Comparison of ENCODE assay signal across 8 mouse cellular contexts in genomic region chr17:24489265-24490030, GRCm38 (mm10). TPM values are rescaled to one million over a fixed set of nuclear protein-coding genes. Genes with fewer than 3 reads are reported as not detected.
A peak's percentile ranks its signal among the peaks of the same experiment; 100 is the strongest.
DNase-seq lines count a peak whose midpoint lies in the region; ATAC-seq and TF ChIP-seq lines count a peak whose summit lies in the region.

No protein-coding gene starts in this region.

- TF ChIP-seq CTCF in liver, adult 2 months (IDR thresholded peaks at IDR 0.05; ENCODE audit: low read depth, low read length) = no peak

- peak overlapping the region; percentile 83 for H3K4me2 ChIP-seq in hindbrain, embryonic 16.5 days (ENCODE audit: low read length)
- H3K4me2 ChIP-seq in neural tube, embryonic 12.5 days (replicated peaks) = peak overlapping the region; percentile 92

- no peak overlapping the region for H3K27ac ChIP-seq in liver, adult 2 months (replicated peaks; ENCODE audit: insufficient read depth, low read depth, low read length)
- H3K27ac ChIP-seq in hindbrain, embryonic 16.5 days (ENCODE audit: low read depth, low read length) = peak overlapping the region; percentile 94
- H3K27ac ChIP-seq in neural tube, embryonic 12.5 days = peak overlapping the region; percentile 88

- no peaks in the 10 kb centered on the region for H3K9me3 ChIP-seq in hindbrain, embryonic 16.5 days (ENCODE audit: control insufficient read depth, low read length)
- H3K9me3 ChIP-seq in neural tube, embryonic 12.5 days = no peaks in the 10 kb centered on the region

- 42% methylated on average over 19 of the region's 19 CpGs for WGBS in liver, adult 2 months
- WGBS in hindbrain, embryonic 16.5 days = 13% methylated on average over 19 of the region's 19 CpGs
- WGBS in neural tube, embryonic 12.5 days = 15% methylated on average over 19 of the region's 19 CpGs

- H3K4me3 ChIP-seq in liver, adult 2 months (ENCODE audit: insufficient read depth, low read depth, low read length) = peak overlapping the region; percentile 71; the same call in 1 of the 2 replicates
- peak overlapping the region; percentile 69 for H3K4me3 ChIP-seq in hindbrain, embryonic 16.5 days (ENCODE audit: low read length)
- peak overlapping the region; percentile 87 for H3K4me3 ChIP-seq in neural tube, embryonic 12.5 days

- H3K36me3 ChIP-seq in liver, adult 2 months (ENCODE audit: control insufficient read depth, insufficient read depth, low read length) = no peaks in the 10 kb centered on the region
- no peaks in the 10 kb centered on the region for H3K36me3 ChIP-seq in hindbrain, embryonic 16.5 days (ENCODE audit: control insufficient read depth, insufficient read depth, low read length)
- H3K36me3 ChIP-seq in neural tube, embryonic 12.5 days = no peaks in the 10 kb centered on the region

- TF ChIP-seq POLR2A in liver, adult 2 months (IDR thresholded peaks at IDR 0.05; ENCODE audit: extremely low read depth, insufficient read depth, low read length) = no peak

- DNase-seq in adrenal gland, postnatal 14 days = peak; percentile 63
- DNase-seq in adrenal gland, adult 8-10 months = no peak
- DNase-seq in liver, adult 2 months (ENCODE audit: extremely low read depth, low read depth, low spot score) = no peak
- no peak for DNase-seq in liver
- DNase-seq in frontal cortex, postnatal 10 days (ENCODE audit: low spot score in 2 of 2) = no peak
- DNase-seq in spleen, postnatal 10 days (ENCODE audit: low spot score in 2 of 2) = no peak

- H3K27me3 ChIP-seq in liver, adult 2 months (ENCODE audit: control insufficient read depth, insufficient read depth, low read length) = peaks cover 13% of the 10 kb centered on the region
- no peaks in the 10 kb centered on the region for H3K27me3 ChIP-seq in hindbrain, embryonic 16.5 days (replicated peaks; ENCODE audit: control insufficient read depth, insufficient read depth, low read length)
- H3K27me3 ChIP-seq in neural tube, embryonic 12.5 days (replicated peaks) = no peaks in the 10 kb centered on the region

- peak; percentile 55 for ATAC-seq in hindbrain, embryonic 16.5 days
- ATAC-seq in neural tube, embryonic 12.5 days (ENCODE audit: low FRiP score, low read depth) = peak; percentile 65

- no peaks in the 10 kb centered on the region for H3K79me2 ChIP-seq in liver, adult 2 months (ENCODE audit: control insufficient read depth, insufficient read depth, low read length)

- peak overlapping the region; percentile 75 for H3K9ac ChIP-seq in liver, adult 2 months (ENCODE audit: low read depth, low read length)
- peak overlapping the region; percentile 84 for H3K9ac ChIP-seq in hindbrain, embryonic 16.5 days (ENCODE audit: low read depth, low read length)
- peak overlapping the region; percentile 92 for H3K9ac ChIP-seq in neural tube, embryonic 12.5 days

- no peaks in the 10 kb centered on the region for H3K4me1 ChIP-seq in liver, adult 2 months (ENCODE audit: control insufficient read depth, insufficient read depth, low read length)
- H3K4me1 ChIP-seq in hindbrain, embryonic 16.5 days (ENCODE audit: control insufficient read depth, insufficient read depth, low read depth, low read length) = peaks cover 29% of the 10 kb centered on the region
- H3K4me1 ChIP-seq in neural tube, embryonic 12.5 days = peaks cover 36% of the 10 kb centered on the region

RNA-seq across cellular contexts. Expression of gene Caskin1, which starts 1.0 kb away (rescaled TPM):
- total RNA-seq in adrenal gland, postnatal 14 days (2021) = 14.8 and 16.1 TPM in 2 replicates
- 10 to 100 TPM; 49.1 to 61.2 (median 53.8) TPM for total RNA-seq in adrenal gland, adult 8-10 months (2022)
- under 0.01 and 0.18 TPM in 2 replicates for total RNA-seq in liver, adult 2 months (2014; rRNA removed)
- 0.18 and 0.26 TPM in 2 replicates for polyA plus RNA-seq in liver, adult 2 months (2012; rRNA removed)
- polyA plus RNA-seq in hindbrain, embryonic 16.5 days (2015; fragmentation: Nextera tagmentation; extraction: Ambion mirVana) = 43.6 and 44.6 TPM in 2 replicates
- 23.2 and 25.4 TPM in 2 replicates for polyA plus RNA-seq in neural tube, embryonic 12.5 days (2016; fragmentation: Nextera tagmentation; extraction: Ambion mirVana)

RNA-seq across cellular contexts. Expression of gene Mlst8, which starts 10.6 kb away (rescaled TPM):
- total RNA-seq in adrenal gland, postnatal 14 days (2021) = 19.5 and 23.3 TPM in 2 replicates
- total RNA-seq in adrenal gland, adult 8-10 months (2022) = 10 to 100 TPM; 24.3 to 37.6 (median 32.2) TPM
- total RNA-seq in liver, adult 2 months (2014; rRNA removed) = 3.5 and 3.9 TPM in 2 replicates
- 12.9 and 16.7 TPM in 2 replicates for polyA plus RNA-seq in liver, adult 2 months (2012; rRNA removed)
- polyA plus RNA-seq in hindbrain, embryonic 16.5 days (2015; fragmentation: Nextera tagmentation; extraction: Ambion mirVana) = 36.2 and 39.3 TPM in 2 replicates
- polyA plus RNA-seq in neural tube, embryonic 12.5 days (2016; fragmentation: Nextera tagmentation; extraction: Ambion mirVana) = 33.8 and 34.9 TPM in 2 replicates

RNA-seq across cellular contexts. Expression of gene Bricd5, which starts 15.8 kb away (rescaled TPM):
- 0.75 TPM in 1 of 2 replicates, not detected in the other for total RNA-seq in adrenal gland, postnatal 14 days (2021)
- total RNA-seq in adrenal gland, adult 8-10 months (2022) = under 1 TPM in 2 of 4 experiments, not detected in 2; 0.30 to 0.38 TPM
- total RNA-seq in liver, adult 2 months (2014; rRNA removed) = not detected in 2 replicates
- polyA plus RNA-seq in liver, adult 2 months (2012; rRNA removed) = 0.24 and 0.67 TPM in 2 replicates
- 0.65 and 1.2 TPM in 2 replicates for polyA plus RNA-seq in hindbrain, embryonic 16.5 days (2015; fragmentation: Nextera tagmentation; extraction: Ambion mirVana)
- polyA plus RNA-seq in neural tube, embryonic 12.5 days (2016; fragmentation: Nextera tagmentation; extraction: Ambion mirVana) = 0.28 TPM in 2 replicates

RNA-seq across cellular contexts. Expression of gene Pgp, which starts 19.3 kb away (rescaled TPM):
- 55.8 and 59.0 TPM in 2 replicates for total RNA-seq in adrenal gland, postnatal 14 days (2021)
- 100 to 1,000 TPM; 105 to 116 (median 107) TPM for total RNA-seq in adrenal gland, adult 8-10 months (2022)
- total RNA-seq in liver, adult 2 months (2014; rRNA removed) = 9.2 and 11.9 TPM in 2 replicates
- polyA plus RNA-seq in liver, adult 2 months (2012; rRNA removed) = 25.8 and 26.6 TPM in 2 replicates
- 83.9 and 85.4 TPM in 2 replicates for polyA plus RNA-seq in hindbrain, embryonic 16.5 days (2015; fragmentation: Nextera tagmentation; extraction: Ambion mirVana)
- 58.6 and 62.7 TPM in 2 replicates for polyA plus RNA-seq in neural tube, embryonic 12.5 days (2016; fragmentation: Nextera tagmentation; extraction: Ambion mirVana)

RNA-seq across cellular contexts. Expression of gene E4f1, which starts 19.3 kb away (rescaled TPM):
- 16.2 and 19.4 TPM in 2 replicates for total RNA-seq in adrenal gland, postnatal 14 days (2021)
- total RNA-seq in adrenal gland, adult 8-10 months (2022) = 10 to 100 TPM; 20.9 to 37.4 (median 26.4) TPM
- total RNA-seq in liver, adult 2 months (2014; rRNA removed) = 5.6 and 6.7 TPM in 2 replicates
- polyA plus RNA-seq in liver, adult 2 months (2012; rRNA removed) = 21.6 and 33.3 TPM in 2 replicates
- polyA plus RNA-seq in hindbrain, embryonic 16.5 days (2015; fragmentation: Nextera tagmentation; extraction: Ambion mirVana) = 42.3 and 43.5 TPM in 2 replicates
- polyA plus RNA-seq in neural tube, embryonic 12.5 days (2016; fragmentation: Nextera tagmentation; extraction: Ambion mirVana) = 37.9 and 38.5 TPM in 2 replicates

Comparison
In these comparisons a context has a peak if more than half of its experiments do, and no peak if none do; other contexts are left out.
1. RNA of gene Caskin1, which starts 1.0 kb away (total RNA-seq): 49.1 to 61.2 TPM in adrenal gland, adult 8-10 months and 14.8 to 16.1 TPM in adrenal gland, postnatal 14 days; under 0.01 to 0.18 TPM in liver, adult 2 months; every median in the first group is over 10 times any median in the second.
2. Peak in every context shown above with its lines, with median percentiles within 50 percentile points of each other: H3K4me3 ChIP-seq and H3K9ac ChIP-seq.